Mouse (Mus musculus) lung, embryonic 16.5 days (tissue): Measurements from ENCODE around the gene Cnfn. TPM values are rescaled to one million over a fixed set of nuclear protein-coding genes. Genes with fewer than 3 reads are reported as not detected.
"Not testable (repeated sequence)": the region's sequence is repeated elsewhere in the genome, so short reads cannot be mapped to it uniquely, and the experiment has no call there.

Source experiments
- ATAC-seq: fragments of 200-750 bp; cut with Nextera tagmentation; 2 replicates; pipeline ENCODE4 v1.8.0; 2017; ENCODE audit warnings: low read depth, mild to moderate bottlenecking, moderate library complexity
- H3K27ac ChIP-seq: fragments of 300-500 bp; sonication (generic); 2 replicates; pipeline ENCODE4 v1.5.1; 2014; ENCODE audit warnings: mild to moderate bottlenecking, control low read depth, low read length
- H3K27me3 ChIP-seq: fragments of 300-500 bp; sonication (generic); 2 replicates; pipeline ENCODE4 v1.6.1; 2014; ENCODE audit warnings: low read depth, low read length, mixed read lengths; ENCODE audit not compliant: control insufficient read depth, insufficient read depth
- H3K36me3 ChIP-seq: fragments of 300-500 bp; sonication (generic); 2 replicates; pipeline ENCODE4 v1.6.1; 2014; ENCODE audit warnings: low read length; ENCODE audit not compliant: control insufficient read depth, insufficient read depth
- H3K4me1 ChIP-seq: fragments of 300-500 bp; sonication (generic); replicated peaks from 2 replicates; pipeline ENCODE4 v1.6.1; 2014; ENCODE audit warnings: low read length, mixed read lengths; ENCODE audit not compliant: control insufficient read depth, insufficient read depth
- H3K4me2 ChIP-seq: fragments of 300-500 bp; sonication (generic); 2 replicates; pipeline ENCODE4 v1.6.1; 2014; ENCODE audit warnings: low read depth, low read length, control low read depth
- H3K4me3 ChIP-seq: fragments of 300-500 bp; sonication (generic); 2 replicates; pipeline ENCODE4 v1.5.1; 2014; ENCODE audit warnings: mild to moderate bottlenecking, low read length, control low read depth
- H3K9ac ChIP-seq: fragments of 300-500 bp; sonication (generic); 2 replicates; pipeline ENCODE4 v1.6.1; 2014; ENCODE audit warnings: low read length, control low read depth
- H3K9me3 ChIP-seq: fragments of 300-500 bp; sonication (generic); 2 replicates; pipeline ENCODE4 v1.6.1; 2016; ENCODE audit warnings: low read length; ENCODE audit not compliant: control insufficient read depth
- WGBS: fragments of 180-500 bp; shearing (Covaris S2); extraction: QIAGEN DNeasy Blood & Tissue Kit; methylation state at CpG from one replicate; pipeline ENCODE4 v1.1.7; 2014; 5-methylcytosine and 5-hydroxymethylcytosine counted together
- polyA plus RNA-seq: library from polyadenylated mRNA; unstranded; fragments of >200 nt; fragmentation: Nextera tagmentation; extraction: Ambion mirVana; gene quantifications from 2 replicates; pipeline ENCODE4 v1.2.1, GENCODE M21; 2015

Cnfn gene
- polyA plus RNA-seq, 1 experiment from 2014 or later, result 0.33 TPM

- H3K27me3 ChIP-seq, result no peaks in the 10 kb centered on the region
- no peak overlapping the region for H3K4me3 ChIP-seq
- no peaks in the 10 kb centered on the region for H3K9me3 ChIP-seq
- H3K4me1 ChIP-seq, result no peaks in the 10 kb centered on the region
- 52% methylated on average over 2 of the region's 2 CpGs for WGBS
- no peak for ATAC-seq
- H3K4me2 ChIP-seq, result no peak overlapping the region
- H3K27ac ChIP-seq, result no peak overlapping the region
- no peaks in the 10 kb centered on the region for H3K36me3 ChIP-seq
- H3K9ac ChIP-seq, result no peak overlapping the region
Observed at GRCm38 (mm10) chr7:25401551-25401950, 32.0 kb upstream of the Cnfn start.

- H3K27ac ChIP-seq, H3K4me3 ChIP-seq, H3K27me3 ChIP-seq, H3K36me3 ChIP-seq, H3K9ac ChIP-seq, H3K9me3 ChIP-seq, ATAC-seq, H3K4me2 ChIP-seq: not testable (repeated sequence)
- peaks cover 12% of the 10 kb centered on the region for H3K4me1 ChIP-seq
Observed at GRCm38 (mm10) chr7:25399028-25399427, 29.5 kb upstream of the Cnfn start.

- no peaks in the 10 kb centered on the region for H3K27me3 ChIP-seq
- no peak within 1 kb of the TSS for H3K4me2 ChIP-seq
- ATAC-seq, result no peak
- no peak within 1 kb of the TSS for H3K9ac ChIP-seq
- no peaks in the 10 kb centered on the region for H3K36me3 ChIP-seq
- no peaks in the 10 kb centered on the region for H3K9me3 ChIP-seq
- H3K27ac ChIP-seq, result no peak within 1 kb of the TSS
- WGBS, result 82% methylated on average over 1 of the region's 1 CpGs
- H3K4me1 ChIP-seq, result peaks cover 15% of the 10 kb centered on the region
- no peak within 1 kb of the TSS for H3K4me3 ChIP-seq
Observed at GRCm38 (mm10) chr7:25398610-25399009, 29.1 kb upstream of the Cnfn start, which contains the start of gene Lipe. TSS of gene Lipe (minus strand) at chr7:25398710.

GRCm38 (mm10) chr7:25396621-25397020, 27.1 kb upstream of the Cnfn start:
- 88% methylated on average over 14 of the region's 14 CpGs for WGBS
- Histone ChIP-seq H3K4me3 (no peak overlapping the region), H3K36me3 (no peaks in the 10 kb centered on the region), H3K4me2 (peak overlapping the region; percentile 64; the same call in 1 of the 2 replicates), H3K9me3 (no peaks in the 10 kb centered on the region), H3K27ac (no peak overlapping the region), H3K4me1 (peaks cover 15% of the 10 kb centered on the region), H3K27me3 (no peaks in the 10 kb centered on the region), H3K9ac (no peak overlapping the region; the same call in 1 of the 2 replicates)
- peak; percentile 2; the same call in 1 of the 2 replicates for ATAC-seq

GRCm38 (mm10) chr7:25395558-25396521, 26.3 kb upstream of the Cnfn start:
- H3K36me3 ChIP-seq, result no peaks in the 10 kb centered on the region
- H3K9me3 ChIP-seq, result no peaks in the 10 kb centered on the region
- 6% methylated on average over 51 of the region's 52 CpGs for WGBS
- H3K27me3 ChIP-seq, result no peaks in the 10 kb centered on the region
- peak overlapping the region; percentile 52 for H3K27ac ChIP-seq
- H3K9ac ChIP-seq, result peak overlapping the region; percentile 69
- peak; percentile 98 for ATAC-seq
- peaks cover 20% of the 10 kb centered on the region for H3K4me1 ChIP-seq
- H3K4me2 ChIP-seq, result peak overlapping the region; percentile 64
- peak overlapping the region; percentile 62 for H3K4me3 ChIP-seq

GRCm38 (mm10) chr7:25395186-25395557, 25.6 kb upstream of the Cnfn start:
- H3K4me3 ChIP-seq, result peak overlapping the region; percentile 62
- peak overlapping the region; percentile 69 for H3K9ac ChIP-seq
- H3K27ac ChIP-seq, result 0 out of 2 replicates have a peak overlapping the region, but pooled peaks have one; percentile 15
- no peaks in the 10 kb centered on the region for H3K27me3 ChIP-seq
- peak; percentile 24 for ATAC-seq
- WGBS, result under 1% methylated on average over 22 of the region's 22 CpGs
- peak overlapping the region; percentile 64 for H3K4me2 ChIP-seq
- no peaks in the 10 kb centered on the region for H3K9me3 ChIP-seq
- H3K4me1 ChIP-seq, result peaks cover 26% of the 10 kb centered on the region
- H3K36me3 ChIP-seq, result no peaks in the 10 kb centered on the region

GRCm38 (mm10) chr7:25394754-25395153, 25.2 kb upstream of the Cnfn start:
- WGBS, result 11% methylated on average over 7 of the region's 7 CpGs
- Histone ChIP-seq H3K4me2 (peak overlapping the region; percentile 64), H3K27ac (no peak overlapping the region), H3K4me3 (peak overlapping the region; percentile 62), H3K27me3 (no peaks in the 10 kb centered on the region), H3K36me3 (no peaks in the 10 kb centered on the region), H3K9me3 (no peaks in the 10 kb centered on the region), H3K4me1 (peaks cover 30% of the 10 kb centered on the region), H3K9ac (peak overlapping the region; percentile 69)
- ATAC-seq, result no peak

GRCm38 (mm10) chr7:25393451-25394210, 24.1 kb upstream of the Cnfn start:
- 74% methylated on average over 8 of the region's 8 CpGs for WGBS

GRCm38 (mm10) chr7:25392851-25393250, 23.3 kb upstream of the Cnfn start:
- H3K4me2 ChIP-seq, result no peak overlapping the region
- H3K27me3 ChIP-seq, result no peaks in the 10 kb centered on the region
- H3K36me3 ChIP-seq, result peaks cover 5% of the 10 kb centered on the region
- 59% methylated on average over 7 of the region's 7 CpGs for WGBS
- no peak overlapping the region for H3K27ac ChIP-seq
- H3K4me1 ChIP-seq, result peaks cover 34% of the 10 kb centered on the region
- H3K9me3 ChIP-seq, result no peaks in the 10 kb centered on the region
- ATAC-seq, result no peak
- H3K9ac ChIP-seq, result no peak overlapping the region
- H3K4me3 ChIP-seq, result no peak overlapping the region

More at GRCm38 (mm10) chr7:25393451-25394210, 24.1 kb upstream of the Cnfn start:
- Histone ChIP-seq H3K27me3 (no peaks in the 10 kb centered on the region), H3K9me3 (no peaks in the 10 kb centered on the region), H3K4me1 (peaks cover 34% of the 10 kb centered on the region), H3K4me2 (no peak overlapping the region; the same call in 1 of the 2 replicates), H3K4me3 (no peak overlapping the region; the same call in 1 of the 2 replicates), H3K27ac (no peak overlapping the region), H3K36me3 (no peaks in the 10 kb centered on the region), H3K9ac (no peak overlapping the region)
- no peak for ATAC-seq
